Mouse (Mus musculus): Measurements from ENCODE around the gene Fam98a.

Gene Fam98a

GRCm38 (mm10) chr17:75521236-75521842, 30.4 kb downstream of the Fam98a start:
- no peak for DNase-seq

GRCm38 (mm10) chr17:75519239-75519900, 32.4 kb downstream of the Fam98a start:
- DNase-seq: peak in 1 of 2 experiments; percentile 32

GRCm38 (mm10) chr17:75518181-75518901, 33.4 kb downstream of the Fam98a start:
- no peak for DNase-seq

- DNase-seq: no peak
Observed at GRCm38 (mm10) chr17:75516591-75516990, 35.2 kb downstream of the Fam98a start.

- no peak for DNase-seq
Observed at GRCm38 (mm10) chr17:75509257-75509656, 42.5 kb downstream of the Fam98a start.

GRCm38 (mm10) chr17:75506708-75507641, 44.8 kb downstream of the Fam98a start:
- no peak for DNase-seq

GRCm38 (mm10) chr17:75506097-75506675, 45.6 kb downstream of the Fam98a start:
- no peak for DNase-seq

- no peak for DNase-seq
Observed at GRCm38 (mm10) chr17:75505053-75505452, 46.7 kb downstream of the Fam98a start.

- no peak for DNase-seq
Observed at GRCm38 (mm10) chr17:75503031-75503430, 48.7 kb downstream of the Fam98a start.

- DNase-seq: peak; percentile 33 to 40
Observed at GRCm38 (mm10) chr17:75498241-75498651, 53.5 kb downstream of the Fam98a start.

GRCm38 (mm10) chr17:75495213-75495612, 56.5 kb downstream of the Fam98a start:
- DNase-seq: no peak

Data from cerebellum, postnatal 14 days (tissue).